Mouse (Mus musculus) kidney, embryonic 15.5 days (tissue): ENCODE results near the gene Aff1. TPM values are rescaled to one million over a fixed set of nuclear protein-coding genes. Genes with fewer than 3 reads are reported as not detected.

Experiments
- ATAC-seq: fragments of 200-750 bp; cut with Nextera tagmentation; replicated peaks from 2 replicates; pipeline ENCODE4 v1.8.0; 2017; ENCODE audit warnings: moderate TSS enrichment; ENCODE audit not compliant: low FRiP score
- H3K27ac ChIP-seq: fragments of 300-500 bp; sonication (generic); 2 replicates; pipeline ENCODE4 v1.5.1; 2015; ENCODE audit warnings: mild to moderate bottlenecking, inconsistent platforms
- H3K27me3 ChIP-seq: fragments of 300-500 bp; sonication (generic); 2 replicates; pipeline ENCODE4 v1.6.1; 2015; ENCODE audit warnings: inconsistent platforms
- H3K36me3 ChIP-seq: fragments of 300-500 bp; sonication (generic); 2 replicates; pipeline ENCODE4 v1.6.1; 2015; ENCODE audit warnings: inconsistent platforms
- H3K4me1 ChIP-seq: fragments of 300-500 bp; sonication (generic); 2 replicates; pipeline ENCODE4 v1.6.1; 2015; ENCODE audit warnings: inconsistent platforms
- H3K4me2 ChIP-seq: fragments of 300-500 bp; sonication (generic); 2 replicates; pipeline ENCODE4 v1.6.1; 2015; ENCODE audit warnings: moderate library complexity, mild to moderate bottlenecking, inconsistent platforms
- H3K4me3 ChIP-seq: fragments of 300-500 bp; sonication (generic); replicated peaks from 2 replicates; pipeline ENCODE4 v1.5.1; 2015; ENCODE audit warnings: mild to moderate bottlenecking, inconsistent platforms
- H3K9ac ChIP-seq: fragments of 300-500 bp; sonication (generic); 2 replicates; pipeline ENCODE4 v1.6.1; 2015; ENCODE audit warnings: mild to moderate bottlenecking, inconsistent platforms
- H3K9me3 ChIP-seq: fragments of 300-500 bp; sonication (generic); replicated peaks from 2 replicates; pipeline ENCODE4 v1.6.1; 2016; ENCODE audit warnings: inconsistent platforms
- WGBS: fragments of 180-500 bp; shearing (Covaris S2); methylation state at CpG from one replicate; pipeline ENCODE4 v1.1.7; 2015; ENCODE audit warnings: mixed read lengths; 5-methylcytosine and 5-hydroxymethylcytosine counted together
- polyA plus RNA-seq: library from polyadenylated mRNA; unstranded; fragments of >200 nt; fragmentation: Nextera tagmentation; extraction: Ambion mirVana; gene quantifications from 2 replicates; pipeline ENCODE4 v1.2.1, GENCODE M21; 2015

Gene Aff1
- polyA plus RNA-seq, 1 experiment from 2014 or later, result 12.3 TPM

DNA sequence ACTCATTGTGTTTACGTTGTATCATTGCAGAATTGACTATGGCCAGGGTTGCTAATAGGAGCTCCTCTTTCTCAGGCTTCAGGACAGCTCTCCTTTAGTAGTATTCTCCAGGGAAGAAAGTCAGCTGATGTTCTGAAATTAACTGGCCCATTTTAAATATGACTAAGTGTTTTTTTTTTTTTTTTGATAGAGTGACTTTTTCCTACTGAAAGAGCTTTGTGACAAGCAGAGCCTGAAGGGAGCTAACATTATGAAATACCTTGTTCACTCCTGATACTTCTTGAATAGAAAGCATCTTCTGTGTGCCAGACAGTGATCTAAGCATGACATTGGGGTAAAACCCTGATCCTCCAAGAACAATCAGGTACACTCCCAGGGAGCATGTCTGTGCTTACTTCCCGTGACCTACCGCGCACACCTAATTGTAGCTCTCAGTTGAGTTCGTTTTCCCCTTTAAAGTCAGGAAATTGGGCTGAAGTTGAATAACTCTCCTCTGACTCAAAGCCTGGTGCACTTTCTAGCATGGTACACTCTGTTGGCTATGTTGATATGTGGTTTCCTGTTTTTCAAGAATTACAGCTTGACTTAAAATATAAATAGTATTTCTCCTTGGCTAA, 5.8 kb downstream of the Aff1 start:
- no peak overlapping the region for H3K9ac ChIP-seq
- H3K36me3 ChIP-seq, result no peaks in the 10 kb centered on the region
- peaks cover 17% of the 10 kb centered on the region for H3K4me1 ChIP-seq
- no peak overlapping the region for H3K27ac ChIP-seq
- no peak overlapping the region for H3K4me3 ChIP-seq
- no peaks in the 10 kb centered on the region for H3K9me3 ChIP-seq
- H3K4me2 ChIP-seq, result no peak overlapping the region
- ATAC-seq, result no peak
- H3K27me3 ChIP-seq, result peaks cover 19% of the 10 kb centered on the region
- WGBS, result 67% methylated on average over 5 of the region's 5 CpGs

DNA sequence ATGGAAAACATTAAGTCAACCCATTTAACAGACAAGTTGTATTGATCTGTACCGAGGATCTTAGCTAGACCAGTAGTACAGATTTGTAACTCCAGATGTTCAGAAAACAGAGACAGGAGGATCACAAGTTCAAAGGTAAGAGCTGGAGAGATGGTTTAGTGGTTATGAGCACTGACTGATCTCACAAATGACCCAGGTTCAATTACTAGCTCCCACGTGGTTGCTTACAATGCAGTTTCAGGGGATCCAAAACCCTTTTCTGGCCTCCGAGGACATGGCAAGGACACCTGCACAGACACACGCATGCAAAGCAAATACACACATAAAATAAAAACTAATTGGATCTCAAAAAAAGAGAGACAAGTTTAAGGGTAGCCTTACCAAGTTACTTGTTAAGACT, 6.4 kb downstream of the Aff1 start:
- Histone ChIP-seq H3K4me2 (no peak overlapping the region), H3K4me3 (no peak overlapping the region), H3K4me1 (peaks cover 11% of the 10 kb centered on the region), H3K9me3 (no peaks in the 10 kb centered on the region), H3K27ac (no peak overlapping the region), H3K9ac (no peak overlapping the region), H3K27me3 (peaks cover 13% of the 10 kb centered on the region), H3K36me3 (no peaks in the 10 kb centered on the region)
- no peak for ATAC-seq
- WGBS, result 73% methylated on average over 4 of the region's 4 CpGs

DNA sequence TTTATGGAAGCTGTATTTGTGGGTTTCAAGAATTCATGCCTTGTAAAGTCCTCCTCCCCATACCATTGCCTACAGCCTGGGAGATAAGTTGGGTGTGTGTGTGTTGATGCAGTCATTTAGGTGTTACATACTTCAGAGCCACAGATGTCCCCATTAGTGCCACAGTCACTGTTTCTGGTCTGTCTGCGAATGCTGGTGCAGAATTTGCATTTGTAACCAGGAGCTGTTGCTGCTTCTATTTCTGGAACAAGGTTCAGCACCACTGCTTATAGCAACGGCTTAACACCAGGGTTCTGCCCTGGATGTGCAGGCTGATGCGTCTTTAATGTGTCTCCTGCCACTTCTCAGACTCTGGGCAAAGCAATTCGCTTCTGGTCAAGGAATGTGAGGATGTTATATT, 7.4 kb downstream of the Aff1 start:
- Histone ChIP-seq H3K4me2 (no peak overlapping the region), H3K4me3 (no peak overlapping the region), H3K27me3 (peaks cover 3% of the 10 kb centered on the region; the same call in 1 of the 2 replicates), H3K9me3 (no peaks in the 10 kb centered on the region), H3K4me1 (peaks cover 8% of the 10 kb centered on the region; the same call in 1 of the 2 replicates), H3K27ac (no peak overlapping the region), H3K36me3 (no peaks in the 10 kb centered on the region), H3K9ac (no peak overlapping the region)
- no peak for ATAC-seq
- WGBS, result 31% methylated on average over 4 of the region's 4 CpGs

DNA sequence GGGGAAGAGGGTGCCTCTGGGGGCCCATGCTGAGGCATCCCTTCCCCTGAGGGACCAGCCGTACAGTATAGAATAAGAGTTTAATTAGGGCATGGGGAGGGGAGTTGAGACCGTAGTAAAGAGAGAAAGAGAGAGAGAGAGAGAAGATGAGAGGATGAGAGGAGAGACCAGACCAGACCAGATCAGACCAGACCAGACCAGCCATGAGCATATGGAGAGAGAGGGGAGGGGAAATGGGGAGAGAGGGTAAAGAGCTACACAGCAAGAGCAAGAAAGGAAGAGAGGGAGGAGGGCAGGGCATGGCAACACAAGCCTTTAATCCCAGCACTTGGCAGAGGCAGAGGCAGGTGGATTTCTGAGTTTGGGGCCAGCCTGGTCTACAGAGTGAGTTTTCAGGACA, 8.5 kb downstream of the Aff1 start:
- no peaks in the 10 kb centered on the region for H3K27me3 ChIP-seq
- no peak for ATAC-seq
- no peaks in the 10 kb centered on the region for H3K9me3 ChIP-seq
- no peak overlapping the region for H3K4me2 ChIP-seq
- peaks cover 8% of the 10 kb centered on the region; the same call in 1 of the 2 replicates for H3K4me1 ChIP-seq
- no peak overlapping the region for H3K9ac ChIP-seq
- 80% methylated on average over 2 of the region's 2 CpGs for WGBS
- no peaks in the 10 kb centered on the region for H3K36me3 ChIP-seq
- H3K4me3 ChIP-seq, result no peak overlapping the region
- H3K27ac ChIP-seq, result no peak overlapping the region

DNA sequence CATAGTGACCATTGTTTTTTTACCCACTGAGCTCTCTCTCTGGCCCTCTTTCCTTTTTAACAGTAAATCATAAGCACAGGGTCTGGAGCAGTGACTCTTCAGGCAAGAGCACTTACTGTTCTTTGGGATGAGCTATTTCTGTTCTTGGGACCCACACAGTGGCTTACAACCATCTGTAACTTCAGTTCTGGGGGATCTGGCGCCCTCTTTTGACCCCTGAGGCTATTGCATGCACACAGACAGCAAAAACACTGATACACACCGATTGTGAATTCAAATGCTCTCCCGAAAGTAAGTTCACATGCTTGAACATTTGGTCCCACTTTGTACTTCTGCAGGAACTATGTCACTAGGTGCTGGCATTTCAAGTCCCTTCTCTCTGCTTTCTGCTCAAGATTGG, 9.3 kb downstream of the Aff1 start:
- H3K27me3 ChIP-seq, result no peaks in the 10 kb centered on the region
- no peaks in the 10 kb centered on the region for H3K36me3 ChIP-seq
- no peak overlapping the region for H3K27ac ChIP-seq
- no peak for ATAC-seq
- H3K4me3 ChIP-seq, result no peak overlapping the region
- H3K4me1 ChIP-seq, result peaks cover 8% of the 10 kb centered on the region; the same call in 1 of the 2 replicates
- H3K4me2 ChIP-seq, result no peak overlapping the region
- H3K9ac ChIP-seq, result no peak overlapping the region
- no peaks in the 10 kb centered on the region for H3K9me3 ChIP-seq
- 75% methylated on average over 3 of the region's 3 CpGs for WGBS

DNA sequence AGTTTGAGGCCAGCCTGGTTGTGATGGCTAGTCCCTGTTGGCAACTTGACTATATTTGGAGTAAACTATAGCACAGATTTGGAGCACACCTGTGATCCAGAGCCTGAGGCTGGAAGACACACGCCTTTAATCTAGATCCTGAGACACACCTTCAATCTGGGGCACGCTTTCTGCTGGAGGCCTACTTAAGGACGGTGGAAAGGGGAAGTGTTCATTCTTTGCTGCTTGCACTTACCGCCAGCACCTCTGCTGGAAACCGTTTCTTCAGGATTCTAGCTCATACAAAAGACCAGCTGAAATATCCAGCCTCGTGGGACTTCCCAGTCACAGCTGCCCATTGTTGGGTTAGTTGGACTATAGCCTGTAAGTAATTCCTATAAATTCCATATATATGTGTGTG, 10.4 kb downstream of the Aff1 start:
- 81% methylated on average over 6 of the region's 6 CpGs for WGBS
- no peak overlapping the region for H3K4me2 ChIP-seq
- H3K9ac ChIP-seq, result no peak overlapping the region
- no peaks in the 10 kb centered on the region for H3K36me3 ChIP-seq
- H3K4me1 ChIP-seq, result peaks cover 4% of the 10 kb centered on the region; the same call in 1 of the 2 replicates
- no peak overlapping the region for H3K27ac ChIP-seq
- ATAC-seq, result no peak
- H3K4me3 ChIP-seq, result no peak overlapping the region
- no peaks in the 10 kb centered on the region for H3K9me3 ChIP-seq
- no peaks in the 10 kb centered on the region for H3K27me3 ChIP-seq

DNA sequence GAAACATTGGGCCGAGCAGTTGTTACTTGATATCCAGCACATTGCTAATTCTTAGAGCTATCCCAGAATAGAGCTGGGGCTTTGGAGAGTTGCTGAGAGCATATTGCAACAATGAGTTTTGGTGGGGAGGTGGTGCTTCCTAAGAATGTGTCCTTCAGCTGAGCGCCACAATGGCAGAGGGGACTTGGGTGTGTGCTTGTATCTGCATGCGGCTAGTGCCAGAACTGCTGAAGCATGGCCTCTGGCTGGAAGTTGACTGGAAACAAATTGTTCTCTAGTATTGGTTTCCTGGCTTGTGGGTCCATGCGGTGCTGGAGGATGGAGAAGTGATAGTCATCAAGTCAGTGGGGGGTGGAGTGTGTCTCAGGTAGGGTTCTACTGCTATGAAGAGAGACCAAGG, 13.2 kb downstream of the Aff1 start:
- Histone ChIP-seq H3K9ac (no peak overlapping the region), H3K4me2 (no peak overlapping the region), H3K4me1 (no peaks in the 10 kb centered on the region), H3K27me3 (no peaks in the 10 kb centered on the region), H3K27ac (no peak overlapping the region), H3K4me3 (no peak overlapping the region), H3K36me3 (no peaks in the 10 kb centered on the region), H3K9me3 (no peaks in the 10 kb centered on the region)
- 91% methylated on average over 4 of the region's 4 CpGs for WGBS
- no peak for ATAC-seq

DNA sequence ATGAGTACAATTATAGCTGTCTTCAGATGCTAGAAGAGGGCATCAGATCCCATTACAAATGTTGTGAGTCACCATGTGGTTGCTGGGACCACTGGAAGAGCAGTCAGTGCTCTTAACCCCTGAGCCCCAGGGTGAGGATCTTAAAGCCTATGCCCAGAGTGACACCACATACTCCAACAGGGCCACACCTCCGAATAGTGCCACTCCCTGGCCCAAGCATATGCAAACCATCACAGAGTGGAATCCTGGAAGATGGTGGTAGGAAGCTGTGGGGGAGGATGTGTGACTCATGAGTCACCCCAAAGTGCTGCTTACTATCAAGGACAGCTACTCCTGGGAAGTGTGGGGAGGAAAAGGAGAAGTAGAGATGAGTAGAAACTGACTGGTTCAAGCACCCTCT, 13.7 kb downstream of the Aff1 start:
- Histone ChIP-seq H3K4me2 (no peak overlapping the region), H3K27me3 (no peaks in the 10 kb centered on the region), H3K4me3 (no peak overlapping the region), H3K9me3 (no peaks in the 10 kb centered on the region), H3K9ac (no peak overlapping the region), H3K4me1 (no peaks in the 10 kb centered on the region), H3K27ac (no peak overlapping the region), H3K36me3 (no peaks in the 10 kb centered on the region)
- WGBS, result 78% methylated on average over 1 of the region's 1 CpGs
- ATAC-seq, result no peak

DNA sequence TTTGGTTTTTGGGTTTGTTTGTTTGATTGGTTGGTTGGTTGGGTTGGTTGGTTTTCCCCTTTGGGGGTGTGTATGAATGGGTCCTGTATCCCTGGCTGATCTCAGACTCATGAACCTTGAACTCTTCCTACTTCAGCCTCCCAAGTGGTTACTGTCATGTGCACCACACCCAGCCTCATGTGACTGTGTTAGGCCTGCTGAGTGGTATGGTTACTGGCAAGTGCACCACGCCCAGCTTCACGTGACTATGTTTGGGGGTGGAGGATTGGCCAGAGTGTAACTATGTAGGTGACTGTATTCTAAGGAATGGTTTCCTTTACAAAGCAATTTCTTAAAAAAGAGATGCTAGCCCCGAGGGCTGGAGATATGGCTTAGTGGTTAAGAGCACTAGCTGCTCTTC, 16.9 kb downstream of the Aff1 start:
- WGBS, result 89% methylated on average over 3 of the region's 3 CpGs
- no peak for ATAC-seq
- H3K27ac ChIP-seq, result no peak overlapping the region

DNA sequence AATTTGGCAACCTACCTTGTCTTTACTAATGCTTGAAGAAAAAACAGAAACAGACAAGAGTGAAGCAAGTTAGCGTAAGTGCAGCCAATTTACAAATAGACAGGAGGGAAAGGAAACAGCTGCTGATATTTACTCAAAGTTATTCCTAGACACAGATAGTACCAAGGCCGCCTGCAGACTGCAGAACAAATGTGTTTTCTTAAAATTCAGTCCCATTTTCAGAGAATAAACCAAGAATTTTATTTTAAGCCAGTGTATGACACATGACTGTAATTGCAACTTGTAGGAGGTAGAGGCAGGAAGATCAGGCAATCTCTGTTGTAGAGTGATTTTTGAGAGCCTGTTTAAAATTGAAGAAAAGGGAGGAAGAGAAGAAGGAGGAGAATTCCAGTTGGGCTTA, 19.7 kb downstream of the Aff1 start:
- H3K4me2 ChIP-seq, result no peak overlapping the region
- H3K27me3 ChIP-seq, result no peaks in the 10 kb centered on the region
- H3K4me3 ChIP-seq, result no peak overlapping the region
- no peaks in the 10 kb centered on the region for H3K9me3 ChIP-seq
- H3K36me3 ChIP-seq, result no peaks in the 10 kb centered on the region
- H3K9ac ChIP-seq, result no peak overlapping the region
- H3K27ac ChIP-seq, result no peak overlapping the region
- WGBS, result 62% methylated on average over 2 of the region's 2 CpGs
- no peak for ATAC-seq
- no peaks in the 10 kb centered on the region for H3K4me1 ChIP-seq

More for the DNA sequence above, 16.9 kb downstream of the Aff1 start:
- Histone ChIP-seq H3K9ac (no peak overlapping the region), H3K4me3 (no peak overlapping the region), H3K4me1 (no peaks in the 10 kb centered on the region), H3K27me3 (no peaks in the 10 kb centered on the region), H3K9me3 (no peaks in the 10 kb centered on the region), H3K36me3 (no peaks in the 10 kb centered on the region), H3K4me2 (no peak overlapping the region)

DNA sequence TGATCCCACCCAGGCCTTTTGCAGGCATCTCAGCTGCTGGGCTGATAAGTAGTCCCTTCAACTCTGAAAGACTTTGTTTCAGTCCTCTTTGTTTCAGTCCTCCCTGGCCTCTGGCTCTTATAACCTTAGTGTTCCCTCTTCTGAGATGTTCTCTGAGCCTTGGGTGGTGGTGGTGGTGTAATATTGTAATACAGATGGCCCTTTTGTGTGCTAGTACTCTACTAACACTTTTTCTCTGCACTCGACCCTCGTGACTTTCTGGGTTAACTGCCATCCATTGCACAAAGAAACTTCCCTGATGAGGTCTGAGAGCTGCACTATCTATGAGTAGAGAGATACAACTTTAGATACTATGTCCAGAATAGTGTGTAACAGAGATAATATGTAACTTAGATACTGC, 21.2 kb downstream of the Aff1 start:
- 69% methylated on average over 2 of the region's 2 CpGs for WGBS
- Histone ChIP-seq H3K4me3 (no peak overlapping the region), H3K36me3 (no peaks in the 10 kb centered on the region)

DNA sequence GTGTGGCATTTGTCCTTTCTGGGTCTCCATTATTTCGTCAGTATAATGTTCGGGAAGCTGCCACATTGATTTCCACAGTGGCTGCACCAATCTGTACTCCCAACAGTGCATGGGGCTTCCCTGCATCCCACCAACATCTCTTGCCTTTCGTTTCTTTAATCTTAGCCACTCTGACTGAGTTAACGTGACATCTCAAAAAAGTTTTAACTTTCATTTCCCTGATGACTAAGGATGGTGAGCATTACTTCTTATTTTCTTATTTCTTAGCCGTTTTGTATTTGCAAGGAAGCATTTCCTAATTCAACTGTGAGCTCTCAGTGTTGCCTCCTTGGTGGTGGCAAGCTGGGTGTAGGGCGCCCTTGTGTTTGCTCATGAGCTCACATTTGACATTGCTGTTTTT, 22.8 kb downstream of the Aff1 start:
- no peaks in the 10 kb centered on the region for H3K36me3 ChIP-seq
- no peaks in the 10 kb centered on the region for H3K9me3 ChIP-seq
- H3K27ac ChIP-seq, result no peak overlapping the region
- ATAC-seq, result no peak
- H3K4me3 ChIP-seq, result no peak overlapping the region
- no peaks in the 10 kb centered on the region for H3K27me3 ChIP-seq
- WGBS, result 80% methylated on average over 6 of the region's 6 CpGs
- H3K9ac ChIP-seq, result no peak overlapping the region
- H3K4me2 ChIP-seq, result no peak overlapping the region
- H3K4me1 ChIP-seq, result peaks cover 5% of the 10 kb centered on the region

More for the DNA sequence above, 21.2 kb downstream of the Aff1 start:
- no peak for ATAC-seq
- Histone ChIP-seq H3K9me3 (no peaks in the 10 kb centered on the region), H3K4me1 (no peaks in the 10 kb centered on the region), H3K27me3 (no peaks in the 10 kb centered on the region), H3K4me2 (no peak overlapping the region), H3K9ac (no peak overlapping the region), H3K27ac (no peak overlapping the region)

DNA sequence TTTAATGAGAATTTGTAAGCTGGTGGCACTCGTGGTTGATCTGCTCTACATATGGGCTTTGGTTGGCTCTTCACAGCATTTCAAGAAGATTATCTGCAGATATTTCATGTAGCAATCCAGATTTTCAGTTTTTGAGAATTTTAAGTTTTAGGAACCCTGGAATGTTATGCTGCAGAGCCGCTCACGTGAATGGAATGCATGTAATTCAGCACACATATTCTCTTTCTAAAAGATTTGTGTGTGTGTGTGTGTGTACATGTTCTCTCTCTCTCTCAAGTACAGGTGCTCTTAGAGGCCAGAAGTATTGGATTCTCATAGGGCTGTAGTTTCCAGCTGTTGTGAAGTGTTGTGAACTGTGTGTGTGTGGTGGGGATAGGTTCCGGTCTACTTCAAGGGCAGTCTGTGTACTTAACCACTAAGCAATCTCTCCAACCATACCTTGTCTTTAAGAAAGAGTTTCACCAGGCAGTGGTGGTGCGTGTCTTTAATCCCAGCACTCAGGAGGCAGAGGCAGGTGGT, 24.7 kb downstream of the Aff1 start:
- WGBS, result 86% methylated on average over 5 of the region's 5 CpGs
- ATAC-seq, result no peak
- H3K4me1 ChIP-seq, result peaks cover 5% of the 10 kb centered on the region
- H3K4me2 ChIP-seq, result no peak overlapping the region
- no peaks in the 10 kb centered on the region for H3K9me3 ChIP-seq
- no peak overlapping the region for H3K27ac ChIP-seq
- H3K27me3 ChIP-seq, result no peaks in the 10 kb centered on the region
- no peaks in the 10 kb centered on the region for H3K36me3 ChIP-seq
- H3K4me3 ChIP-seq, result no peak overlapping the region
- H3K9ac ChIP-seq, result no peak overlapping the region
